Mouse (Mus musculus): ENCODE results near the gene Syt14.

Gene Syt14

DNA sequence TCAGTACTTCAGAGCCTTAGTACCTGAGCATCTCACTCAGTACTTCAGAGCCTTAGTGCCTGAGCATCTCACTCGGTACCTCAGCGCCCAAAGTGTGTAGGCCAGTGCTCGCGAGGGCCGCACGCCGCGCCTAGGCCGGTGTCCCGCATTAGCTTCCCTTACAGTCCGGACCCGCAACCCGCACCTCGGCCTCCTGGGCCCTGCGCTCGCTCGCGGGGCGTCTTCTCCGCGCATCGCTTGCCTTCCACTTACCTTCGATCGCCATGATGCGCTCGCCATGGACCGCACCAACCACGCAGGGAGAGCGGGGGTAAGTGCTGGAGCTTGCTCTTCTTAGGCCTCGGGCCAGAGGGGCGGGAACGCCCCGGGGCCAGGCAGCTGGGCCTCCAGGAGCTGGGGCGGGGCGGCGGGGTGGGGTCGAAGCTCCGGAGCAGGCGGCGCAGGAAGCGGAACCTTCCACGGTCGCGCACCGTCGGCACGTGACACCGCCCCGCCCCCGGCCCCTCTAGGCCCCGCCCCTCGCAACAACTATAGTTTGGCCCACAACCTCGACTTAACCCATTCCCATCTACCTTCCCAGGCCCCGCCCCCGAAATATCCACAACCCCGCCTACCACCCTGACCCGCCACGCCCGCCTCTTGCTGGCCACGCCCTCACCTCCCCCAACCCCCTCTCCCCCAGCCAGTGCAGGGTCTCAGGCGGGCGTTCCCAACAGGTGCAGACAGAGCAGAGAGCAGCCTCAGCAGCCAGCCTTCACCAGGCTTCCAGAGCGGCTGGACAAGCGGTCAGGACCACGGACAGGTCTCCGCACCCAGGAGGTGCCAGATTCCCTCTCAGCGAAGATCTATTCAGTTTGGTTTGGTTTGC, at the start of gene Syt14:
Syt14 (minus strand) TSS at position 405 of the 868 bp plus-strand sequence.
- peak; percentile 26 to 46 for DNase-seq

DNA sequence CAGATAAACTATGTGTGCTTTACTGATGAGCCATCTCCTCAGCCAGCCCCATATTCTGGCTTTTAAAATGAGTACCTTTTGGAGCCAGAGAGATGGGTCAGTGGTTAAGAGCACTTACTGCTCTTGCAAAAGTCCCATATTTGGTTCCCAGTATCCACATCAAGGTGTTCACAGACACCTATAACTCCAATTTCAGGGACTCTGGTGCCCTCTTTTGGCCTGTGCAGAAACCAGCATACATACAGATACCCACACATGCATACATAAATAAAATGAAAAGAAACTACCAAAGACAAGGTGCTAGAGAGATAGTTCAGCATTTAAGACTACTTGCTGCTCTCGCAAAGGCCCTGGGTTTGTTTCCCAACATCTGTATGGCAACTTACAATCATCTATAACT, 48.4 kb upstream of the Syt14 start:
- no peak for DNase-seq

DNA sequence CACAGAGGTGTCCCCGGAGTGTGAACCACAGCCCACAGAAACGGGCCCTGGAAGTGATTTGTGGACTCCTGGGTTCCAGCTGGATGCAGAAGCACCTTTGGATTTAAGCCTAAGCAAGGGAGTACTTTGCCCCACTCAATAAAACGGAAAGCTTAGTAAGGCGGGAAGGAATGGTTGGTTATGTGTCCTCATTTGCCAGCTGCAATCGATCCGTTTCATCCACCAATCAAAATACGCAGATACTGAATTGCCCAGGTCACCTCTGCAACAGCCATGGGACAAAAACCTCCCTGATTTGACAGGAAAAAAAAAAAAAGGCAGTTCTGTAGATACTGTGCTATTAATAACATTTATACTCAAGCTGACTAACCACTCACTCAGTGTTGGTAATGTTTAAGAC, 47.5 kb upstream of the Syt14 start:
- no peak for DNase-seq

- peak in 1 of 2 experiments; percentile 21 for DNase-seq
Measured at GRCm38 (mm10) chr1:193082311-193082921, 46.8 kb upstream of the Syt14 start.

- DNase-seq, result no peak
Measured at GRCm38 (mm10) chr1:193062618-193063017, 27.0 kb upstream of the Syt14 start.

DNA sequence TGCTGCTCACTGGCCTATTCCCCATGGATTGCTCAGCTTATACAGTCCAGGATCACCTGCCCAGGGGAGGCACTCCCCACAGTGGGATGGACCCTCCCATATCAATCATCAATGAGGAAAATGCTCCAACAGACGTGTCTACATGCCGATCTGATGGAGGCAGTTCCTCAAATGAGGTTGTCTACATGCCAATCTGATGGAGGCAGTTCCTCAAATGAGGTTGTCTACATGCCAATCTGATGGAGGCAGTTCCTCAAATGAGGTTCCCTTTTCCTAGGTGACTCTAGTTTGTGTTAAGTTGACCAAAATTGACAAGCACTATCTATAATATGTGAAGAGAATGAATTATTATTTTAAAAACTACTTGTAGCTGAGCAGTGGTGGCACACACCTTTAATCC, 24.6 kb upstream of the Syt14 start:
- no peak for DNase-seq

- DNase-seq, result no peak
Measured at GRCm38 (mm10) chr1:193059596-193059995, 24.0 kb upstream of the Syt14 start.

DNA sequence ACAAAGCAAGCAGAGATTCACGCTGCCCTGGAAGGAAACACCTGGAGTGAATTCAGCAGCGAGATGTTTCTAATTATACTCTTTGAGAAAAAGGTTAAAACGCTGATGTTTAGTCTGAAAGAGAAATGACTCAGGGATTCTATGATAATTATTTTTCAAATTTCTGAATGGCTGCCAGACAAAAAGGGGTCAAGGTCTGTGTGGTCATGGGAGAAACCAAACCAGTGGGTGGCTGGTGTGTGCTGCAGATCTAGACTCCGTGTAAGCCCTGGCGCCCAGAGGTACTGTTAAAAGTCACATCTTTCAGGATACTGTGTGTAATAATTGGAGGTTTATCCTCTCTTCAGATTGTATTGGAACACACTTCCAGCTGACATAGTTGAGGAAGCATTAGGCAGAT, 18.8 kb upstream of the Syt14 start:
- no peak for DNase-seq

- DNase-seq, result no peak
Measured at GRCm38 (mm10) chr1:193053065-193053464, 17.5 kb upstream of the Syt14 start.

GRCm38 (mm10) chr1:193047616-193048015, 12.0 kb upstream of the Syt14 start:
- no peak for DNase-seq

GRCm38 (mm10) chr1:193042760-193043295, 7.3 kb upstream of the Syt14 start:
- no peak for DNase-seq

GRCm38 (mm10) chr1:193034951-193035370, 614 bp downstream of the Syt14 start:
- DNase-seq, result no peak

- DNase-seq, result no peak
Measured at GRCm38 (mm10) chr1:193024311-193024710, 11.3 kb downstream of the Syt14 start.

DNA sequence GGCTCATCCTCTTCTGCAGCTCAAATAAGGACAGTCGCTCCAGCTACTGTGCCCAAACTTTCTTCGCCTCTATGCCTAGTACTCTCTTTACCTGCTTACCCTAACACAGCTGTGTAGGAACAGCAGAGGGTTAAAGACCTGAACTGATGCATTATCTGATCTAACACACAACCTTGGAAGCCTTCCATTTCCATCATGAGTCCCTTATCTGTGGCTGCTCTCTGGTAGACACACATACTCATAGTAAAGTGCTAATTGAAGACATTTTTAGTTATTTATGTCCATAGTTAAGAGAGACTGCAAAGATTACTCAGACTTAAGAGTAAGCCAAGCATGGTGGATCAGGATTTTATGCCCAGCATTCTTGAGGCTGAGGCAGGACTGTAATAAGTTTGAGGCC, 23.2 kb downstream of the Syt14 start:
- DNase-seq, result no peak

- DNase-seq, result no peak
Measured at GRCm38 (mm10) chr1:193011000-193011769, 24.4 kb downstream of the Syt14 start.

GRCm38 (mm10) chr1:193004581-193004980, 31.0 kb downstream of the Syt14 start:
- no peak for DNase-seq

DNA sequence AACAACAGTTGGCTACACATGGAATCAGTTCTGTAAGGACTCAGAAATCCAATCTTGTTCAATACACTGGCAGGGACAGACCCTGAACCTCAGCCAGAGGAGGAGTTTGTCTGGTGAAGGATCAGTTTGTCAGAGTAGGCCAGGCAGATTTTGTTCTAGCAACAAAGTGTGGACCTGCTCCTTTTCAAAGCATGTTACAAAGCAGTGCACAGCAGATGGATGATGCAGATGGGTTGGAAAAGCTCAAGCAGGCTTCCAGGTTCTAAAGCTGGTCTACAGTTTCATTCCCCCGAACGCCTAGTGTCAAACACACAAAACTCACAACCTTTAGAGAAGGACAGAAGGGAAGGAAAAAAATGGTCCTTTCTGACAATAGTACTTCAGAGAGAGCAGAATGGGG, 31.6 kb downstream of the Syt14 start:
- no peak for DNase-seq

DNA sequence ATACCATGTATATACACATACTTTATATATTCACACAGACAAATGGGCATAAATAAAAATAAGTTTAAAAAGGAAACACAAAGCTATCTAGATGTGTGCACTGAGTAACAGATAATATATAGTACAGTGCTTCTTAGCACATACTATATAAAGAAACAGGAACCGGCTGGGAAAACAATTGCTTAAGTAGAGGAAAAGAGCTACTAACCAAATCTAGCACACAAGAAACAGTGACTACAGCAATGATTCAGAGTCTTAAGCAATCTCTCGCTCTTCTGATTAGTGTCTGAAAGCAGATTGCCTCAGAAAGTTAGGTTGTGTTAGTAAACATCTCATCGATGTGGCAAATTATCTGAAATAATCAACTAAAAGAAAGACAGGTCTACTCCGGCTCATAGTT, 33.3 kb downstream of the Syt14 start:
- DNase-seq, result no peak

DNA sequence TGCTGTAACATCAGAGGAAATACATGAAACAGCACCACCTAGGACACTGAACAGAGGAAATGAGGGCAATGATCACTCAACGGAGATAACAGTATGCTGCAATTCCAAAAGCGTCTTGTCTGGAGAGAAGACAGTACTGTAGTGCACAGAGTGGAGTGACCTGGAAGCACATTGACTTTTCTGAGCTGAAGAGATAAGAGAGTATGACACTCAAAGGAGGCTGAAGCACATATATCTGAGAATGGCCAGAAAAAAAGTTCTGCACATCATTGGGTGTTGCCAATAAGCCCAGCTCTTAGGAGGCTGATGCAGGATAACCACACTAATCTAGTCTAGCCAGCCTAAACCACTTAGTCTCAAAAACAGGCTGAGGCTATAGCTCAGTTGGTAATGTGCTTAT, 34.0 kb downstream of the Syt14 start:
- no peak for DNase-seq

- no peak for DNase-seq
Measured at GRCm38 (mm10) chr1:193000908-193001307, 34.7 kb downstream of the Syt14 start.

GRCm38 (mm10) chr1:192994179-192994873, 41.2 kb downstream of the Syt14 start:
- DNase-seq, result no peak

- DNase-seq, result no peak
Measured at GRCm38 (mm10) chr1:192993491-192993890, 42.1 kb downstream of the Syt14 start.

DNA sequence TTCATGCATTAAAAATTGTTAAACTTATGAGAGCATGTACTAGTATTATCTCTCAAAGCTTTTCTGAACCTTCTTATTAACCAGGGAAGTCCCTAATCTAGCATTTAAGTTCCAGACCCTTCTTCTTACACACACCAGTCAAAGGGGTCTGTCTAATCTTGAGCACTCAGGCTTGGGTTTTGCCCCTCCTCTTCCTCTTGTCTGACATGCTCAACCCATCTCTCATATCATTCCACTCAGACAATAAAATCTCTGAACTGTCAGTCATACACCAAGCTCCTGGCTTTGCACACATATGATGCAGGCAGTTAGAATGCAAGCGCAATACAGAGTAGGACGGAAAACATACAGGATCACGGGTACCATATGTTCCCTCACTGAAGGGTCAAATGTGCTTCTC, 48.4 kb downstream of the Syt14 start:
- no peak for DNase-seq

Data from thymus, adult 18-20 months (tissue).